Mouse (Mus musculus) limb, embryonic 10.5 days (tissue): ENCODE data around the gene Slc25a34. TPM values are rescaled to one million over a fixed set of nuclear protein-coding genes. Genes with fewer than 3 reads are reported as not detected.
A peak's percentile ranks its signal among the peaks of the same experiment; 100 is the strongest.

ENCODE experiments used
- DNase-seq: peaks from one replicate; pipeline ENCODE4 v3.0.0-alpha.2; 2017; ENCODE audit warnings: low spot score
- H3K27ac ChIP-seq: fragments of 300-500 bp; sonication (generic); 2 replicates; pipeline ENCODE4 v1.5.1; 2016; ENCODE audit warnings: mild to moderate bottlenecking
- H3K27me3 ChIP-seq: fragments of 300-500 bp; sonication (generic); 2 replicates; pipeline ENCODE4 v1.6.1; 2016; ENCODE audit warnings: low read depth, mild to moderate bottlenecking; ENCODE audit not compliant: poor library complexity, severe bottlenecking
- H3K36me3 ChIP-seq: fragments of 300-500 bp; sonication (generic); 2 replicates; pipeline ENCODE4 v1.6.1; 2016; ENCODE audit warnings: mild to moderate bottlenecking, moderate library complexity
- H3K4me1 ChIP-seq: fragments of 300-500 bp; sonication (generic); 2 replicates; pipeline ENCODE4 v1.6.1; 2016
- H3K4me3 ChIP-seq: fragments of 300-500 bp; sonication (generic); 2 replicates; pipeline ENCODE4 v1.5.1; 2016; ENCODE audit warnings: mild to moderate bottlenecking, moderate library complexity
- H3K9me3 ChIP-seq: fragments of 300-500 bp; sonication (generic); replicated peaks from 2 replicates; pipeline ENCODE4 v1.6.1; 2016; ENCODE audit warnings: mild to moderate bottlenecking
- WGBS: fragments of 180-500 bp; shearing (Covaris S2); methylation state at CpG from one replicate; pipeline ENCODE4 v1.1.7; 2016; 5-methylcytosine and 5-hydroxymethylcytosine counted together
- polyA plus RNA-seq: library from polyadenylated mRNA; unstranded; fragments of >200 nt; fragmentation: Nextera tagmentation; extraction: Ambion mirVana; gene quantifications from 2 replicates; pipeline ENCODE4 v1.2.1, GENCODE M21; 2016

Gene Slc25a34
- polyA plus RNA-seq, 1 experiment from 2014 or later, result 0.05 TPM

DNA sequence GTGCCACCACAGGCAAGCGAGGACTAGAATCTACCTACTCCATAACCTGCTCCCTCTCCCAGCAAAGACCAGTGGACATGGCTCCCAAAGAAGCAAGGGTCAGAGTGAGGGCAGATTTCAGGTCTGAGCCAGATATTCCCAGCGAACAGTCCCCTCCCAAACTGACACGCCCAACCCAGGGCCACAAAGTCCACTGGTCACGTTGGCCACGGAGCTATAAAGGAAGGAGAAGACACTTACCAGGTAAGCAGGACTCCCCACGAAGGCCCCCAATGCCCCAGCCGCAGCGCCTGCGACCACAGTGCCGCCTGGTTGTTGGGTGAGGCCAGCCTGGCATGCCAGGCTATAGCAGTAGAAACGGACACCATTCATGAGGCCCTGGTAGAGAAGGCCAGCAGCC is 584 bp downstream of the Slc25a34 start:
- peaks cover 30% of the 10 kb centered on the region for H3K36me3 ChIP-seq
- H3K27me3 ChIP-seq, result no peaks in the 10 kb centered on the region
- H3K4me3 ChIP-seq, result no peak overlapping the region
- H3K9me3 ChIP-seq, result no peaks in the 10 kb centered on the region
- no peak for DNase-seq
- H3K27ac ChIP-seq, result no peak overlapping the region
- H3K4me1 ChIP-seq, result peaks cover 19% of the 10 kb centered on the region
- WGBS, result 84% methylated on average over 11 of the region's 11 CpGs

DNA sequence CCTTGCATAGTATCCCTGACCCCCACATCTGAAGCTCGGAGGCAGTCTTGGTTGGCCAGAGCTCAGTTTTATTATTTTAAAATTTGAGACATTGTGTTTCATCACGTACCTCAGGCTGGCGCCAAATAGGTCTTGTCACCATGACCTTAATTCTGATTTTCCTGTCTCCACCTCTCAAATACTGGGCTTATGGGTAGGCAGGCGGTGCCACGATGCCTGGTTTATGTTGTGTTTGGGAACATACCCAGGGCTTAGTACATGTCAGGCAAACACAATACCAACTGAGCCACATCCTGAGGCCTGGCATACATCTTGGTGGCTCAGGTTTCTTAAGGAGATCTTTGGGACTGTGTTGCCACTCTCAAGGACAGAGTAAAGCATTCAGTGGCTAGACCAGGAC is 1.0 kb downstream of the Slc25a34 start:
- H3K4me1 ChIP-seq, result peaks cover 24% of the 10 kb centered on the region
- H3K9me3 ChIP-seq, result no peaks in the 10 kb centered on the region
- no peaks in the 10 kb centered on the region for H3K27me3 ChIP-seq
- DNase-seq, result no peak
- no peak overlapping the region for H3K4me3 ChIP-seq
- 90% methylated on average over 5 of the region's 5 CpGs for WGBS
- H3K27ac ChIP-seq, result no peak overlapping the region
- peaks cover 26% of the 10 kb centered on the region for H3K36me3 ChIP-seq

DNA sequence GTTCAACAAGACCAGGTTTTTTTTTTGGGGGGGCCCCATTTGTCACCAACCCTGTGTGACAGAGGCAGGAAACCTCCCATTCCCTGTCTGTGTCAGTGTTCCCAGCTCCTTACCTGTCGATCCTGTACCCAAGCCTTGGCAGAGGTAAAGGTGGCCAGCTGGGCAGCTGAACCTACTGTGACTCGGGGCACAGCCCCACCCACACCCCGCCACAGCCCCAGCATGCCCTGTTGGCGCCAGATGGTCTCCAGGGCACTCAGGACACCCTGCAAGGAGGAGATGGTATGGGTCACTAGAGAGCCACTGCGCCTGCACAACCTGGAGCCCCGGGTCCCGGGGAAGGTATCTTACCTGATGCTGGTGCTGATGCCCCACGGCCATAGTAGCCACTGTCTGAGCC is 1.5 kb downstream of the Slc25a34 start:
- no peak for DNase-seq
- H3K4me1 ChIP-seq, result peaks cover 29% of the 10 kb centered on the region
- 86% methylated on average over 8 of the region's 8 CpGs for WGBS
- no peak overlapping the region for H3K27ac ChIP-seq
- H3K9me3 ChIP-seq, result no peaks in the 10 kb centered on the region
- no peak overlapping the region for H3K4me3 ChIP-seq
- peaks cover 22% of the 10 kb centered on the region for H3K36me3 ChIP-seq
- no peaks in the 10 kb centered on the region for H3K27me3 ChIP-seq

DNA sequence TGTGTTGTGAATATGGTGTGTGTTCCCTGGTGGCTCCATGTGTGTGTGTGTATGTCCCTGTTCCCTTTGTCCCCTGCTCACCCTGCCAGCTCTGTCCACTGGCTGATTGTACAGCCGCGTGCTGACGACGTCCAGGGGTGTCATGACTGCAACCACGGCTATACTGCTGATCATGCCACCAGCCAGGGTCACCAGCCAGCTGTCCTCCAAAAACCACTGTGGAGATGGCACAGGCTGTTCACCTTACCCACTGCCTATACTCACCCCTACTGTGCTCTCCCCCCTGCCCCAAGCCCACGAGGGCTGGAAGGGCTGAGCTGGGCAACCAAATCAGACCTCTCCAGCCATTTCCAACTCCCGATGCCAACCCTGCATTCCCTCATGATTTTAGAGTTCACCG is 2.3 kb downstream of the Slc25a34 start:
- H3K9me3 ChIP-seq, result no peaks in the 10 kb centered on the region
- H3K4me1 ChIP-seq, result peaks cover 31% of the 10 kb centered on the region
- DNase-seq, result no peak
- H3K4me3 ChIP-seq, result no peak overlapping the region
- 81% methylated on average over 8 of the region's 8 CpGs for WGBS
- no peaks in the 10 kb centered on the region for H3K27me3 ChIP-seq
- H3K27ac ChIP-seq, result no peak overlapping the region
- H3K36me3 ChIP-seq, result peaks cover 14% of the 10 kb centered on the region

DNA sequence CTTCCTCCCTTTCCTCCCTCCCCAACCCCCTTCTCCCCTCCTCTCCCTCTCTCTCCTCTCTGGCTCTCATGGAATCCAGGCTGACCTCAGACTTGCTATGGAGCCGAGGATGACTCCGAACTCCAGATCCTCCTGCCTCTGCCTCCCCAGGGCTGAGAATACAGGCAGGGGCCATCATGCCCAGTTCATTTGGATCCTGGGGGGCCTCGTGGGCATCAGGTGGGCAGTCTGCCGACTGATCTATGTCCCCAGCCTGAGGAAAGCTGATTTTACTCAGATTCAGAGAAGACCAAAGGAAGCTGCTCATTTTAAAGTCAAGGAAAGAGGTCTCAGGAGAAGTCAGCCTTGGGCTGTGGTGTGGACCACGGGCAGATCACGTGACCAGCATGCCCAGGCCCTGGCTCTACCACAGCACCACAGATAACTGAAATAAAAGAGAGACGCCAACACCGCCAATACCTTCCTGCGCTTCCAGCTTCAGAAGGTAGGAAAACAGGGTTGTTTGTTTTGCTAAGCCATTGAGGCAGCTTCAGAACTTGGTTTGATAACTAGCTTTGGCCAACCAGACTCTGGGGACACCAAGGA is 4.2 kb downstream of the Slc25a34 start:
- 86% methylated on average over 9 of the region's 9 CpGs for WGBS
- H3K4me3 ChIP-seq, result no peak overlapping the region
- no peaks in the 10 kb centered on the region for H3K9me3 ChIP-seq
- H3K4me1 ChIP-seq, result peaks cover 34% of the 10 kb centered on the region
- no peaks in the 10 kb centered on the region for H3K36me3 ChIP-seq
- no peak overlapping the region for H3K27ac ChIP-seq
- no peak for DNase-seq
- no peaks in the 10 kb centered on the region for H3K27me3 ChIP-seq

DNA sequence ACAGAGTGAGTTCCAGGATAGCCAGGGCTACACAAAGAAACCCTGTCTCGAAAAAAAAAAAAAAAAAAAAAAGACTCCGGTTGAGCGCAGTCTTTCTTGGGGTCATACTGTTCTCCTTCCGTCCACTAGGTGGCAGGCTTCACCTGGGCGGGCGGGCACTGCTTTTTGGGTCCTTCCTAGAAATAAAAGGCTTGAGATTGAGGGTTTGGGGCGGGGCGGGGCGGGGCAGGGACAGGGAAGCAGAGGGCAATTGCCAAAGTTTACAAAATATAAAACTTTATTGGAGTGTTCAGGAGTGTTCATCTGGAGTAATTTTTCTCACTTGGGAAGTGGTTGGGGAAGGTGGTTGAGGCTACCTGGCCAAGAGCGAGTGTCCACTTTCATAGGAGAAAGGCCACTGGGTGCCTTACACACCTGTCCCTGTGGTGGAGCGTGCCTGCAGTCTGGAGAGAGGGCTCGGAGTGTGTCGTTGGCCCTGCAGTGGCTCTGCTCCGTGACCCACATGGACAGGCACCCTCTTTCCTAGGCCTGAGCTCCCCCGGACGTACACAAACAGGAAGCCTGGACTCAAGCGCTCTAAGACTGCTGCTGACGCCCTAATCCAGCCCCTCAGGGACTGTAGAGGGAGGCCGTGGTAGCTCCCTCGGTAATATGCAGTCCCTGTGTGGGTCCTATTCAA is 4.9 kb downstream of the Slc25a34 start, which contains the start of gene Tmem82:
Gene Tmem82, minus strand, starts transcription at position 69 of the 679 bp plus-strand sequence.
- Histone ChIP-seq H3K9me3 (no peaks in the 10 kb centered on the region), H3K27ac (peak within 1 kb of the TSS; percentile 64), H3K27me3 (no peaks in the 10 kb centered on the region), H3K4me1 (peaks cover 33% of the 10 kb centered on the region), H3K4me3 (peak within 1 kb of the TSS; percentile 46), H3K36me3 (no peaks in the 10 kb centered on the region)
- 31% methylated on average over 20 of the region's 20 CpGs for WGBS
- peak; percentile 75 for DNase-seq

DNA sequence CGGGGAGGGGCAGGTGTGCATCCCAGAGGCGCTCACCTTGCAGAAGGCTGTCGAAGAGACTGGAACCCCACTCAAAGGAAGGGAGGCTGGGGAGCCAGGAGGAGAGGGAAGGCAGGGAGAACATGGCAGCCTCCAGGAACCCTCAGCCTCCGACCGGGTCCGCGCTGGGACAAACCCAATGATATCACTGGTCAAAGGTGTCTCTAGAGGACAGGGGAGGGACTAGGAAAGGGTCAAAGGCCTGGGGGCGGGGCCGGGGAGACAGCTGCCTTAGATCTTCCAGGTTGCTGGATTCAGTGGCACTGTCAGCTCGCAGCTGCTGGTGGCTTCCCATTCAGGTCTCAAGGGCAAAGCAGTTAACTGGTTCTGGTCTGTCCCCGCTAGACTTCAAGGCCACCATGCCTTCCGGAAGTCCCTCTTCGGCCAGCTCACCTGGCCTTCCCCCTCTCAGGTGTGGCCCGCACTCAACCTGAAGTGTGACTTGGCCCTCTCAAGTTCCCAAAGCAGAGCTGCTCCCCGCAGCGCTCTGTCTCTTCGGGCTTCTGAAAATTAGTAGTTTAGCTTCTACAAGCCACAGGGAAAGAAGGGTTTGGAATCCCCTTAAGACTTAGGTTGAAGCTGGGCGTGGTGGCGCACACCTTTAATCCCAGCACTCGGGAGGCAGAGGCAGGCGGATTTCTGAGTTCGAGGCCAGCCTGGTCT is 5.6 kb downstream of the Slc25a34 start:
- Histone ChIP-seq H3K4me1 (peaks cover 31% of the 10 kb centered on the region), H3K27me3 (no peaks in the 10 kb centered on the region), H3K36me3 (no peaks in the 10 kb centered on the region), H3K27ac (peak overlapping the region; percentile 64), H3K9me3 (no peaks in the 10 kb centered on the region), H3K4me3 (peak overlapping the region; percentile 46)
- DNase-seq, result peak; percentile 62
- WGBS, result 10% methylated on average over 22 of the region's 22 CpGs

DNA sequence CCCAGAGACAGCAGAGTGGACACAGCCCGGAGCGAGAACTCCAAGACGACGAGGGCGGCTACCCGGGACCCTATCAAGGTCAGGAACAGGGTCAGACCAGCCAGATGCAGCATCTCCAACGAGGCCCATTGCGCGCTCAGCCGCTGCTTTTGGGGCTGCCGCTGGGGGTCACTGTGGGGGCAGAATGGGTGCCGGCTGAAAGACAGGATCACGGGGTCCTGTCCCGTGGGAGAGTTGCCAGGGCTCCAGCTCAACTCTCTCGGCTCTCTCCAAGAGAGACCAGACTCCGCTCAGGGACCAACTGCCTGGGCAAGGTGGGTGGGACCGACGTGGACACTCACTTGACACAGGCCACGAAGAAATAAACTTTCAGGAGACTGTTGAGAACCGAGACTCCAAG is 6.3 kb downstream of the Slc25a34 start:
- Histone ChIP-seq H3K4me1 (peaks cover 31% of the 10 kb centered on the region), H3K9me3 (no peaks in the 10 kb centered on the region), H3K27ac (peak overlapping the region; percentile 64), H3K36me3 (no peaks in the 10 kb centered on the region), H3K27me3 (no peaks in the 10 kb centered on the region), H3K4me3 (peak overlapping the region; percentile 46)
- 1% methylated on average over 20 of the region's 20 CpGs for WGBS
- peak; percentile 79 for DNase-seq

DNA sequence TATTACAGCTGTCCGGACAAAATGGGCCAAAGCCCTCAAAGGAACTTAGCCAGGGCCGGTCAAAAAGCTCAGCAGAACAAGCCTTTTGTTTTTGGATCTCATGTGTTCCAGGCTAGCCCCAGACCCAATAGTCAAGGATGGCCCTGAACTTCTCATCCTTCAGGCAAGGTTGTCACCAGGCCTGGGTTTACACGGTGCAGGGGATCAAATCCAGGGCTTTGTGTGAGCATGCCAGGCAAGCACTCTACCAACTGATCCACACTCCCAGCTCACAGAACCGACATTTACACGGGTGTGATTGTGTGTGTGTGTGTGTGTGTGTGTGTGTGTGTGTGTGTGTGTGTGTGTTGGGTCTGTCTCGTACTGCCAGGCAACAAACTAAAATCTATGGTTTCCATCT is 6.8 kb downstream of the Slc25a34 start:
- no peak for DNase-seq
- no peak overlapping the region for H3K4me3 ChIP-seq
- H3K9me3 ChIP-seq, result no peaks in the 10 kb centered on the region
- WGBS, result 83% methylated on average over 6 of the region's 6 CpGs
- H3K27me3 ChIP-seq, result no peaks in the 10 kb centered on the region
- H3K4me1 ChIP-seq, result peaks cover 31% of the 10 kb centered on the region
- no peak overlapping the region for H3K27ac ChIP-seq
- no peaks in the 10 kb centered on the region for H3K36me3 ChIP-seq

DNA sequence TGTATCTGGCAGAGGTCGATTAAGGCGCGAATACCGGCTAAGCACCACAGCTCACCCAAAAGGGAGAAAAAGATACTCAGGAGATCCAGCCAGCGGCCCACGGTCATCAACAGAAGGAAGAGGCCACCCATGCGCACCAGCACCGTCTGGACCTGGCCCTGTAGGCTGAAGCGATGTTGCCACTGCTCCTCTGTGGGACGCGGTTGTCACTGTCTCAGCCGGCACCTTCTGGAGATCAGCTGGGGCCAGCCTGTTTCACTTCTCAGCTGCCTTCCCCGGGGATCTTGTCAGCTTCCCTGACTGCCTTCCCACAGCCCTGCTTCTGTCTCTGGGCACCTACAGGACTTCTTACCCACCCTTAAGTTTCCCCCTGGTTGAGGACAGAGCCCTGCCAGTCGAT is 8.7 kb downstream of the Slc25a34 start:
- H3K27ac ChIP-seq, result no peak overlapping the region
- no peaks in the 10 kb centered on the region for H3K9me3 ChIP-seq
- peaks cover 31% of the 10 kb centered on the region for H3K4me1 ChIP-seq
- no peaks in the 10 kb centered on the region for H3K36me3 ChIP-seq
- H3K27me3 ChIP-seq, result no peaks in the 10 kb centered on the region
- 91% methylated on average over 14 of the region's 14 CpGs for WGBS
- no peak for DNase-seq
- no peak overlapping the region for H3K4me3 ChIP-seq

DNA sequence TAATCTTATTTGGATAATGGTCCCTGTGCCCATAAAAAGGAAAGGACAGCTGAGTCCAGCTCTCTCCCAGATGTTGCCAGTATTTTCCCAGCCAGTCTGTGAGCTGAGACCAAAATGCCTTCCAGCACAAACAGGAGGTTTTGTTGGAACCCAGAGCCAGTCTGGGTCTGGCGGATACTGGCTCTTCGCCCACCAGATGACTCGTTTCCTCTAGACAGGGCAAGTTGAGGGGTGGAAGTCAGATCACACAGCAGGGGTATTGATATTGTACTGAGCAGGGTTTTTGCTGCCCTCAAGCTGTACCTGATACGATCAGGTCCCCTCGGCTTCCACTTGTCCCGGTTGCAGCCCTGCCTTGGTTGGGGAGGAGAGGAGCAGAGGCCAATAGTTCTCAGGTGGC is 14.1 kb downstream of the Slc25a34 start:
- no peak for DNase-seq
- no peak overlapping the region for H3K27ac ChIP-seq

DNA sequence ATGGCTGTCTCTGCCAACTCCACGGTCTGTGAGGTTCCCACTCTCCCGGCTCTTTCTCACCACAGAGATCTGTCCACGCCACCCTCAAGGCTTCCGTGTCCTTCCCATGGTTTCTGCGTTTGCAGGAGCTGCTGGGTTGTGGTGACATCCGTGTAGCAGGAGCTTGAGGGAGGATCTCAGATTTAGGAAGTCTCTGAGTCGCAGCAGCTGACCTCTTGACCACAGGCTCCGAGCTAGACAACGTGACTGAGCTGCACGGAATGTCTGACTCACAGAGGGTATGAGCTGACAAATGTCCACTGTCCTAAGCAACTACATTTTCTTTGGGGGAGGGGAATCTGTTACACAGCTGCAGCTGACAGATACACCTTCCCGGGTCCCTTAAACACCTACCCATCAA is 17.8 kb downstream of the Slc25a34 start, which contains the start of gene Fblim1:
Gene Fblim1, minus strand, starts transcription at position 236 of the 400 bp plus-strand sequence.
- H3K9me3 ChIP-seq, result no peaks in the 10 kb centered on the region
- DNase-seq, result no peak
- WGBS, result 85% methylated on average over 11 of the region's 11 CpGs
- H3K4me1 ChIP-seq, result 0 out of 2 replicates have a peak, but pooled peaks cover 16% of the 10 kb centered on the region
- no peak within 1 kb of the TSS for H3K27ac ChIP-seq
- no peak within 1 kb of the TSS for H3K4me3 ChIP-seq
- no peaks in the 10 kb centered on the region for H3K36me3 ChIP-seq
- H3K27me3 ChIP-seq, result no peaks in the 10 kb centered on the region

More for the DNA sequence above, 14.1 kb downstream of the Slc25a34 start:
- 85% methylated on average over 6 of the region's 6 CpGs for WGBS
- Histone ChIP-seq H3K36me3 (no peaks in the 10 kb centered on the region), H3K9me3 (no peaks in the 10 kb centered on the region), H3K4me3 (no peak overlapping the region), H3K27me3 (no peaks in the 10 kb centered on the region), H3K4me1 (peaks cover 10% of the 10 kb centered on the region; the same call in 1 of the 2 replicates)

DNA sequence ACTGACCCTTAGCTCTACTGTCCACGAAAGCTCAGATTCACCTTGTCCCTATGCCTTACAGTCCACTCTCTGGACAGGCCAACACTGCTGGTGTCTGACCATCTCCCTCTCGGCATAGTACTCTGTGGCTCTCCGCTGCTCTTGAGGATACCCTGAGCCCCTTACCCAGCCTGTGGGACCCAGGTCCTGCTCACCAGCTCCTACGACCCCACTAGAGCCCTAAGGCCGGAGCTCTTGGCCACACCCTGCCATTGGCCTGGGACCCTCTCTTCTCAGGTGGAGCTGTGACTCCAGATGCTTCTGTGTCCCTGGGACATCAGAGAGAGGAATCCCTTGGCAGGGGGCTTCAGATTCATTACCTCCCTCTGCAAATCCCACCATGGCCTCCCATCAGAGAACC is 18.2 kb downstream of the Slc25a34 start:
- Histone ChIP-seq H3K4me3 (no peak overlapping the region), H3K27ac (no peak overlapping the region), H3K27me3 (no peaks in the 10 kb centered on the region), H3K36me3 (no peaks in the 10 kb centered on the region), H3K9me3 (no peaks in the 10 kb centered on the region), H3K4me1 (peaks cover 18% of the 10 kb centered on the region; the same call in 1 of the 2 replicates)
- no peak for DNase-seq
- WGBS, result 90% methylated on average over 5 of the region's 5 CpGs
